Mouse (Mus musculus) urinary bladder, adult 18-20 months (tissue): ENCODE results near the gene Olfr835.

Experiments used
- DNase-seq, 2 experiments: peaks; one replicate each; pipeline ENCODE4 v3.0.0; 2022; ENCODE audit warnings: low spot score in 2 of 2, mixed read lengths in 2 of 2

The Olfr835 gene

GRCm38 (mm10) chr9:19032435-19032834, at the start of gene Olfr835:
Gene Olfr835 (plus strand): TSS chr9:19032735.
- no peak for DNase-seq

DNA sequence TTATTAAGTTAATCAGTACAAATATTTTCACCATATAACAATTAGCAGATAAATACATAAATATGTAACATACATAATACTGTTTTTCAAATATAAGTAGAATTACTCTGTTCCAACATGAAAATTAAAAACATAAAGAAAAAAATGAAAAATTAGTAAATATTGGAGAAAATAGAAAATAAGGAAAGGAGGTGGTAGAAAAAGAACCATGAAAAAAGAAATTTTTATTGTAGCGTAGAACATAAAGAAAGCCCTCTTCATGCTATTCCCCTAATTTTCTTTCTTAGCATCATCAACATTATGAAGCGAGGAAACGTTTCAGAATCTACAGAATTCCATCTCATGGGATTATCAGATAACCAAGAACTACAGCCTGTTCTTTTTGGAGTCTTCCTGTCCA, 44.8 kb upstream of the Olfr835 start, which contains the start of gene Olfr834:
TSS of gene Olfr834 (plus strand) at position 301 of the 400 bp plus-strand sequence.
- no peak for DNase-seq

- DNase-seq: no peak
Observed at GRCm38 (mm10) chr9:19084986-19085385, 52.5 kb downstream of the Olfr835 start.
